Mouse (Mus musculus) forebrain, embryonic 11.5 days (tissue): Measurements from ENCODE around the gene Actl7a. TPM values are rescaled to one million over a fixed set of nuclear protein-coding genes. Genes with fewer than 3 reads are reported as not detected.

Experiments
- ATAC-seq: fragments of 200-750 bp; cut with Nextera tagmentation; replicated peaks from 2 replicates; pipeline ENCODE4 v1.8.0; 2017; ENCODE audit warnings: moderate TSS enrichment; ENCODE audit not compliant: low FRiP score
- DNase-seq: peaks from one replicate; pipeline ENCODE4 v3.0.0-alpha.2; 2017; ENCODE audit warnings: low spot score
- H3K27ac ChIP-seq: fragments of 300-500 bp; sonication (generic); 2 replicates; pipeline ENCODE4 v1.5.1; 2014; ENCODE audit warnings: low read depth, low read length
- H3K27me3 ChIP-seq: fragments of 300-500 bp; sonication (generic); 2 replicates; pipeline ENCODE4 v1.6.1; 2014; ENCODE audit warnings: mild to moderate bottlenecking, low read length, mixed read lengths; ENCODE audit not compliant: control insufficient read depth, insufficient read depth
- H3K36me3 ChIP-seq: fragments of 300-500 bp; sonication (generic); 2 replicates; pipeline ENCODE4 v1.6.1; 2014; ENCODE audit warnings: mild to moderate bottlenecking, low read length, moderate library complexity, mixed read lengths; ENCODE audit not compliant: control insufficient read depth, insufficient read depth
- H3K4me1 ChIP-seq: fragments of 300-500 bp; sonication (generic); replicated peaks from 2 replicates; pipeline ENCODE4 v1.6.1; 2014; ENCODE audit warnings: low read length, mixed read lengths; ENCODE audit not compliant: control insufficient read depth, insufficient read depth
- H3K4me2 ChIP-seq: fragments of 300-500 bp; sonication (generic); 2 replicates; pipeline ENCODE4 v1.6.1; 2014; ENCODE audit warnings: low read depth, mild to moderate bottlenecking, low read length, moderate library complexity, mixed read lengths; ENCODE audit not compliant: severe bottlenecking
- H3K4me3 ChIP-seq: fragments of 300-500 bp; sonication (generic); 2 replicates; pipeline ENCODE4 v1.5.1; 2014; ENCODE audit warnings: low read depth, low read length
- H3K9ac ChIP-seq: fragments of 300-500 bp; sonication (generic); 2 replicates; pipeline ENCODE4 v1.6.1; 2014; ENCODE audit warnings: low read length
- H3K9me3 ChIP-seq: fragments of 300-500 bp; sonication (generic); 2 replicates; pipeline ENCODE4 v1.6.1; 2016; ENCODE audit warnings: low read length, mixed read lengths; ENCODE audit not compliant: control insufficient read depth
- WGBS: fragments of 180-500 bp; shearing (Covaris S2); extraction: QIAGEN DNeasy Blood & Tissue Kit; methylation state at CpG from one replicate; pipeline ENCODE4 v1.1.7; 2014; 5-methylcytosine and 5-hydroxymethylcytosine counted together
- polyA plus RNA-seq: library from polyadenylated mRNA; unstranded; fragments of >200 nt; fragmentation: Nextera tagmentation; extraction: Ambion mirVana; gene quantifications from 2 replicates; pipeline ENCODE4 v1.2.1, GENCODE M21; 2014

The Actl7a gene
- polyA plus RNA-seq, 1 experiment from 2014 or later = 0.12 TPM

DNA sequence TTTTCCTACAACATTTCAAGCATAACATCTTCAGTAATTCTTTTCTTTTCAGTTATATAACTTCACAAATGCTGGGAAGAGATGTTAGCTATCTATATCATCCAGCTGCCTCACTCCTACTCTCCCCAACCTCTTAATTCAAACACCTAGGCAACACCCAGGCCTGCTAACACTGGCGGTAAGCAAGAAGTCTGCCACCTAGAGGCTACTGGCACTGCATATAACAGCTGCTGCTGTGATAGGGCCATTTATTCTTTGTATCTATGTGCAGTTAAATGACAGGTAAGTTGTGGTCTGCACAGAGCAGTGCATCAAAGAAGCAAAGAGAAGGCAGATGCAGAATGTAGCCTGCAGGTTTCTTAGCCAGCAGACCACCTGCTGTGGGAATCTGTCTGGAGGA lies 48.2 kb downstream of the Actl7a start:
- ATAC-seq (no peak), DNase-seq (no peak)
- Histone ChIP-seq H3K4me1 (no peaks in the 10 kb centered on the region), H3K36me3 (peaks cover 14% of the 10 kb centered on the region; the same call in 1 of the 2 replicates), H3K4me3 (no peak overlapping the region), H3K9me3 (no peaks in the 10 kb centered on the region), H3K27me3 (no peaks in the 10 kb centered on the region), H3K9ac (no peak overlapping the region), H3K4me2 (no peak overlapping the region), H3K27ac (no peak overlapping the region)
- 60% methylated on average over 1 of the region's 1 CpGs for WGBS

Other genes starting within 250 kb of the Actl7a start
- not detected in 2 replicates for gene Gm26657, start 3.3 kb upstream of the Actl7a start, polyA plus RNA-seq
- 0.19 TPM in 1 of 2 replicates, not detected in the other for gene Actl7b, start 2.0 kb upstream of the Actl7a start, polyA plus RNA-seq
- 107 and 111 TPM in 2 replicates for gene Elp1, start 58.9 kb downstream of the Actl7a start, polyA plus RNA-seq
- 28.3 and 30.8 TPM in 2 replicates for gene Fam206a, start 58.9 kb downstream of the Actl7a start, polyA plus RNA-seq
- gene Ctnnal1, start 121.8 kb downstream of the Actl7a start, polyA plus RNA-seq = 30.5 and 36.8 TPM in 2 replicates
- 9.5 and 12.7 TPM in 2 replicates for gene Tmem245, start 204.0 kb downstream of the Actl7a start, polyA plus RNA-seq
- 5.3 and 5.4 TPM in 2 replicates for gene Frrs1l, start 247.0 kb downstream of the Actl7a start, polyA plus RNA-seq